Mouse (Mus musculus) midbrain, postnatal 0 days (tissue): ENCODE measurements around the gene Nphs1. TPM values are rescaled to one million over a fixed set of nuclear protein-coding genes. Genes with fewer than 3 reads are reported as not detected.

ENCODE experiments used
- ATAC-seq: fragments of 200-750 bp; cut with Nextera tagmentation; 2 replicates; pipeline ENCODE4 v1.8.0; 2017; ENCODE audit warnings: moderate number of reproducible peaks, mild to moderate bottlenecking, moderate TSS enrichment, moderate library complexity; ENCODE audit not compliant: low FRiP score
- DNase-seq: peaks from one replicate; pipeline ENCODE4 v3.0.0-alpha.2; 2015; ENCODE audit warnings: low spot score
- H3K27ac ChIP-seq: fragments of 300-500 bp; sonication (generic); 2 replicates; pipeline ENCODE4 v1.5.1; 2014; ENCODE audit warnings: low read depth, mild to moderate bottlenecking, low read length, mixed read lengths
- H3K27me3 ChIP-seq: fragments of 300-500 bp; sonication (generic); 2 replicates; pipeline ENCODE4 v1.6.1; 2014; ENCODE audit warnings: low read length, control low read depth, mixed read lengths; ENCODE audit not compliant: insufficient read depth
- H3K36me3 ChIP-seq: fragments of 300-500 bp; sonication (generic); 2 replicates; pipeline ENCODE4 v1.6.1; 2014; ENCODE audit warnings: low read length, control low read depth, mixed read lengths; ENCODE audit not compliant: insufficient read depth
- H3K4me1 ChIP-seq: fragments of 300-500 bp; sonication (generic); 2 replicates; pipeline ENCODE4 v1.6.1; 2014; ENCODE audit warnings: mild to moderate bottlenecking, control low read depth, antibody characterized with exemption, low read length, mixed read lengths; ENCODE audit not compliant: insufficient read depth
- H3K4me2 ChIP-seq: fragments of 300-500 bp; sonication (generic); 2 replicates; pipeline ENCODE4 v1.6.1; 2014; ENCODE audit warnings: low read depth, mild to moderate bottlenecking, low read length, mixed read lengths; ENCODE audit not compliant: poor library complexity, severe bottlenecking
- H3K4me3 ChIP-seq: fragments of 300-500 bp; sonication (generic); 2 replicates; pipeline ENCODE4 v1.5.1; 2014; ENCODE audit warnings: low read depth, mild to moderate bottlenecking, low read length, moderate library complexity
- H3K9ac ChIP-seq: fragments of 300-500 bp; sonication (generic); replicated peaks from 2 replicates; pipeline ENCODE4 v1.6.1; 2014; ENCODE audit warnings: mild to moderate bottlenecking, low read length, moderate library complexity, mixed read lengths; ENCODE audit not compliant: poor library complexity, severe bottlenecking
- H3K9me3 ChIP-seq: fragments of 300-500 bp; sonication (generic); 2 replicates; pipeline ENCODE4 v1.6.1; 2016; ENCODE audit warnings: low read length, control low read depth
- CTCF ChIP-seq: IDR thresholded peaks from 2 replicates; pipeline ENCODE4 v1.5.1; 2016; ENCODE audit warnings: antibody characterized with exemption, mild to moderate bottlenecking
- WGBS: fragments of 180-500 bp; shearing (Covaris S2); extraction: QIAGEN DNeasy Blood & Tissue Kit; methylation state at CpG from one replicate; pipeline ENCODE4 v1.1.7; 2014; 5-methylcytosine and 5-hydroxymethylcytosine counted together
- polyA plus RNA-seq: library from polyadenylated mRNA; unstranded; fragments of >200 nt; fragmentation: Nextera tagmentation; extraction: Ambion mirVana; gene quantifications from 2 replicates; pipeline ENCODE4 v1.2.1, GENCODE M21; 2015
- total RNA-seq: library from RNA; depleted of rRNA; stranded (reverse); fragments of >200 nt; gene quantifications from 2 replicates; pipeline ENCODE4 v1.2.3, GENCODE M21; 2014

Gene Nphs1
- total and polyA plus RNA-seq, 2 experiments from 2014 or later: 0.11 to 0.33 TPM

DNA sequence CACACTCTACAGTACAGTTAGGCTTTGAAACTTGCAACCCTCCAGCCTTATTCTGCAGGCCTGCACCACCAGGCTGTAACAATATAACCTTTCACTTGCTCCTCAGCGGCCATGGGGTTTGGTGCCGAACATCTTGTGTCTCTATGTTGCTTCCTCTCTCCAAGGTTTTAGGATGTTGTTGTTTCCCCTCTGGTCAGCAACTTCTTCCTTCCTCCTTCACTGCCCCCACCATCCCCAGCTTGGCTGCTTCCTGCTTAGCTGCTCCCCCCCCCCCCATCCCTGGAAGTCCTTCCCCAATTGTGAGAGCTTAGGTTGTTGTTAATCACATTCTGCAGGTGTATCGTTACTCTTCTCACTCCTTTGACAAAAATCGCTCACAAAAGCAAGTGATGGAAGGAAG, 49.9 kb downstream of the Nphs1 start:
- ATAC-seq (no peak), DNase-seq (no peak)
- H3K9ac ChIP-seq: no peak overlapping the region
- TF ChIP-seq CTCF: no peak
- no peaks in the 10 kb centered on the region for H3K27me3 ChIP-seq
- no peak overlapping the region for H3K4me2 ChIP-seq
- H3K4me3 ChIP-seq: no peak overlapping the region
- H3K27ac ChIP-seq: no peak overlapping the region
- H3K36me3 ChIP-seq: no peaks in the 10 kb centered on the region
- H3K9me3 ChIP-seq: no peaks in the 10 kb centered on the region
- WGBS: 71% methylated on average over 4 of the region's 4 CpGs
- H3K4me1 ChIP-seq: no peaks in the 10 kb centered on the region

DNA sequence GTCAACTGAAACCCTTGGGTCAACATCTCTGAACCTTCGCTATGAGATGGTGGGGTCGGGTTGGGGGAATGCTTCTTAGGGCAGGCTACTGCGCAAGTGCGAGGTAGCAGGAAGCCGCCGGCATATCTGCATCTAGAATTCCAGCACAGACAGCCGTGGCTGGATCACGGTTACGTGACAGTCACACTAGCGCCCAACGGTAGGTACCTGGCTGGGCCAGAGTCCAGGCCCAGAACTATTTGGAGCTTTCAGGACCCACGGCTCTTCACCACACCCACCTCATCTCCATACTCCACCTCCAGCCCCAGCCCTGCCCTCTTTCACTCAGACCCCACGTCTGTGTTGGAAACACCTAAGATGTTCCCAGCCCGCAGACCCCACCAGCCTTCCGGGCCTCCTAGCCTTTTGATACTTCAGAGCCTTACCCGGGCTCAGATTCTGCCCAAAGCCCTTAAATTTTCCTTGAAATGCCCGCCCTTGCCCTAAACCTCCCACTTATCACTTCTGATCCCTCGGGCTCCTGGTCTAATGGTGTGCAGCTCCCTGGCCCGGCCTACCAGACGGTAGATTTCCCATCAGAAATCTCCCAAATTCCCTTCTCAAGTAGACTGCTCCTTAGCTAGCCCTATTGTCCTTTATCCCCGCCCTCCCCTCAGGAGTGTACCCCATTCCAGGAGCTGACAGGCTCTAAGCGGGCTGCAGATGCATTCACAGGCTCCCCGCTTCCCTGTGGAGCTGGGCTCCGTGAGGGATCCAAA, 57.1 kb downstream of the Nphs1 start:
- H3K4me3 ChIP-seq: no peak overlapping the region
- no peak overlapping the region for H3K4me2 ChIP-seq
- no peak for TF ChIP-seq CTCF
- 64% methylated on average over 24 of the region's 24 CpGs for WGBS
- H3K27me3 ChIP-seq: no peaks in the 10 kb centered on the region
- ATAC-seq (no peak), DNase-seq (no peak)
- H3K9me3 ChIP-seq: no peaks in the 10 kb centered on the region
- no peaks in the 10 kb centered on the region for H3K4me1 ChIP-seq
- no peak overlapping the region for H3K27ac ChIP-seq
- H3K36me3 ChIP-seq: no peaks in the 10 kb centered on the region
- no peak overlapping the region for H3K9ac ChIP-seq

DNA sequence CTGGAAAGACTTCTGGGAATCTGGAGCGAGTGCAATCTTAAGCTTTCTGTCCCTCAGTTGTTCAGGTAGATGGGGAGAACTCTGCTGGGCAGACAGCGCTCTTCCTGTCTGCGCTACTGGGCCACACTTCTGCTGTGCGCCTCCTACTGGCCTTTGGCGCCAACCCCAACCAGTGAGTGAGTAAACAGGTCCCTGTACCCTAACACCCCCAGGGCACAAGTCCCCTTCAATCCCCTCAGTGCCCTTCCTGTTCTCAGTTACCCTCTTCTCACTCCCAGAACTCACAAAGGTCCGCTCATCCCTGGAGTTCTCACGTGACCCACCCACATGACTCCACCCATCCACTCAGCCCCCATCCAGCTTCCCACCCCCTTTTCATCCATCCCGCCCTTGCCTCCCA, 60.2 kb downstream of the Nphs1 start:
- Histone ChIP-seq H3K27me3 (no peaks in the 10 kb centered on the region), H3K9ac (no peak overlapping the region), H3K4me2 (no peak overlapping the region), H3K4me3 (no peak overlapping the region), H3K4me1 (no peaks in the 10 kb centered on the region), H3K27ac (no peak overlapping the region), H3K36me3 (peaks cover 8% of the 10 kb centered on the region), H3K9me3 (no peaks in the 10 kb centered on the region)
- 45% methylated on average over 8 of the region's 8 CpGs for WGBS
- TF ChIP-seq CTCF: no peak
- DNase-seq (no peak), ATAC-seq (no peak)

DNA sequence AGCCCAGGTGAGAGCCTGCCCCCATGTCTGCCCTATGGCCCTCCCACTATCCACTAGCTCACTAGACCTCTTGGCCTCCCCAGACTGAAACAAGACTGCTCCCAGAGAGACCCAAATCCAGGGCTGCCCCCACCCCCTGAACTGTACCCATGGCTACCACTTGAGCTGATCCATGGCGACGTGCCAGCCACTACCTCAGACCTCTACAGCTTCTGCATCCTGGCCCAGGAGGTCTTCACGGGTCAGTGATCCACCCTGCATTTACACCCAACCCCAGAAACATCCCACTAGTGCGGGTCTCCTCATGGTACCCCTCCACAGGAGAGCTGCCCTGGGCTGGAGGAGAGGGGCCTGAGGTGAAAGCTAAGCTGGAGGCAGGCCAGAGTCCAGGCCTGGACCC, 62.3 kb downstream of the Nphs1 start:
- no peak for DNase-seq
- Histone ChIP-seq H3K4me3 (no peak overlapping the region), H3K27ac (no peak overlapping the region), H3K4me1 (no peaks in the 10 kb centered on the region), H3K27me3 (no peaks in the 10 kb centered on the region), H3K36me3 (peaks cover 26% of the 10 kb centered on the region), H3K9me3 (no peaks in the 10 kb centered on the region), H3K9ac (no peak overlapping the region), H3K4me2 (no peak overlapping the region)
- 44% methylated on average over 4 of the region's 4 CpGs for WGBS
- ATAC-seq: 0 out of 2 replicates have a peak, but pooled peaks have one; percentile 8
- TF ChIP-seq CTCF: no peak

DNA sequence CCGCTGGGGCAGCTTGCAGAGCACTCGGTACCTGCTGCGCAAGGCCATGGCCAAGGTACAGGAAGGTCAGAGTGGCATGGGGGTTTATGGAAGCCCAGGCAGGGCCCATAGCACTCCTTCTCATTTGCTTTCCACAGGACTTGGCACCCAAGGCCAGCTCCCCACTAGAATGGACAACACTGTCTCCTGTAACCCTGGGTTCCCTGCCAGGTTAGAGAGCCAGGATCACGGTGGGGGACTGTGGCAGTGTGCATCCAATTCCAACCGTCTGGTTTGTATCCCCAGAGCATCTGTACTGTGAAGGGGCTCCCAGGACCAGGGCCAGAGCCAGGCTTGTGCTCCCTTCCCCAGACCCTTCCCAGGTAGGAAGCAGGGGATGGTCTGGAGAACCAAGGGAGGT, 62.7 kb downstream of the Nphs1 start:
- 52% methylated on average over 5 of the region's 5 CpGs for WGBS
- no peaks in the 10 kb centered on the region for H3K4me1 ChIP-seq
- no peak overlapping the region for H3K9ac ChIP-seq
- no peaks in the 10 kb centered on the region for H3K27me3 ChIP-seq
- TF ChIP-seq CTCF: no peak
- no peak overlapping the region for H3K4me2 ChIP-seq
- ATAC-seq: no peak
- H3K4me3 ChIP-seq: no peak overlapping the region
- peak overlapping the region; percentile 51; the same call in 1 of the 2 replicates for H3K27ac ChIP-seq
- no peaks in the 10 kb centered on the region for H3K9me3 ChIP-seq
- DNase-seq: no peak
- peaks cover 31% of the 10 kb centered on the region for H3K36me3 ChIP-seq

DNA sequence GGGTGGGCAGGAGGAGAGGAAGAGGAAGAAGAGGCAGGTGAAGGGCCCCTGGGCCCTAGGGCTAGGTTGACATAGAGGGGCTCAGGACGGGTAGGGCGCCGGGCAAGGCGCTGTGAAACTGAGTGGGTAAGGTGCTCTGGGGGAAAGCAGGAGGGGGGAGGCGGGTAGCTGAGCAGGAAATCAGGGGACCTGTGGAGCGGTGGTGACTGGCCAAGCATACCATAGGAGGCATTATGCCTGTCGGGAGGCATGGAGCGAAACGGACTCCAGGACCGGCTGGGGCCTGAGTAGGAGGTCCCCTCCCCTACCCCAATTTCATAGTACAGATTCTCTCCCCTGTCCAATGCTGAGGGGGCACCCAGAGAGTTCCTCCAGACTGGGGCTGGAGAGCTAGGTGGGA, 64.8 kb downstream of the Nphs1 start:
- Histone ChIP-seq H3K27me3 (no peaks in the 10 kb centered on the region), H3K4me2 (no peak overlapping the region)
- 79% methylated on average over 10 of the region's 10 CpGs for WGBS

More for the DNA sequence above, 64.8 kb downstream of the Nphs1 start:
- Histone ChIP-seq H3K9me3 (no peaks in the 10 kb centered on the region), H3K4me3 (no peak overlapping the region), H3K27ac (no peak overlapping the region), H3K4me1 (no peaks in the 10 kb centered on the region), H3K9ac (no peak overlapping the region), H3K36me3 (peaks cover 51% of the 10 kb centered on the region)
- TF ChIP-seq CTCF: no peak
- no peak for DNase-seq
- ATAC-seq: no peak
